Mouse (Mus musculus) spleen, adult 12 weeks (tissue): ENCODE measurements around the gene Chdh.

Experiments
- DNase-seq: peaks from one replicate; pipeline ENCODE4 v3.0.0; 2022; ENCODE audit warnings: low spot score

Chdh gene

GRCm38 (mm10) chr14:30014487-30014886 lies 5.7 kb downstream of the Chdh start:
- DNase-seq: no peak

DNA sequence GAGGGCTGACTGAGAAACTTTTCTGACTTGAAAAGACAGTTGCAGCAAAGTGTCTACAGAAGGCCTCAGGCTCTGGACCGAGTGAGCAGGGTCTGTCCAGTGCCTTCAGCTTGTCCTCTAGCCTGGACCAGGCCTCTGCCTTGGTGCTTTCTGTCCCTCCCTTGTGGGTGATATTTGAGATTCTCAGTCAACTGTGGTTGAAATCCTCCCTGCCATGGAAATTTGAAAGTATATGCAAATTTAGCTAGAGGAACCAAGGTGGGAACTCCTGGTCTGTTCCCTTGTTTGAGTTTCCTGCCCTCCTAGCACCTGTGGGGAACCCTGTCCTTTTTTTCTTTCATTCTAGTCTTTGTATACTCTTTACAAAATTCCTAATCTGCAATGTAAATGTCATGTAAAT lies 6.2 kb downstream of the Chdh start:
- no peak for DNase-seq

GRCm38 (mm10) chr14:30016666-30017065 lies 7.8 kb downstream of the Chdh start:
- DNase-seq: no peak

GRCm38 (mm10) chr14:30017794-30018462 lies 9.1 kb downstream of the Chdh start:
- DNase-seq: no peak

- DNase-seq: no peak
These were observed 9.6 kb downstream of the Chdh start for GRCm38 (mm10) chr14:30018463-30018801.

DNA sequence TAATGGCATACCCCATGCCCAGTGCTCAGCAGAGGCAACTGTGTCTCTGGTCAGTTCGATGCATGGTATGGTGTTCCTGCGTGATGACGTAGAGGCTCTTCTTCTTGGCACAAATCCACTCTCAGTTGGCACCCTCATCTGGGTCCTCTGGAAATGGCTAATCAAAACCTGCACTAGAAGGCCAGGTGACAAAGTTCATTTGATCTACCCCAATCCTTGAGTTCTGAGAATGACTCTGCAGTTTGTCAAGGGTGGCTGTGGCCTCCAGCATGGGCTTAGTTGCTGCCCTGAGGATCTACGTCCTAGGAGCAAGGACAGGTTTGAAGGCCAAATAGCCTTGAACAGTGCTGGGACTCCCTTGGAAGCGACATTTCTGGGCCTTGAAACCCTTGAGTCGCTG lies 10.0 kb downstream of the Chdh start:
- DNase-seq: no peak

GRCm38 (mm10) chr14:30019375-30019774 lies 10.6 kb downstream of the Chdh start:
- no peak for DNase-seq

GRCm38 (mm10) chr14:30019792-30020575 lies 11.2 kb downstream of the Chdh start:
- DNase-seq: no peak

DNA sequence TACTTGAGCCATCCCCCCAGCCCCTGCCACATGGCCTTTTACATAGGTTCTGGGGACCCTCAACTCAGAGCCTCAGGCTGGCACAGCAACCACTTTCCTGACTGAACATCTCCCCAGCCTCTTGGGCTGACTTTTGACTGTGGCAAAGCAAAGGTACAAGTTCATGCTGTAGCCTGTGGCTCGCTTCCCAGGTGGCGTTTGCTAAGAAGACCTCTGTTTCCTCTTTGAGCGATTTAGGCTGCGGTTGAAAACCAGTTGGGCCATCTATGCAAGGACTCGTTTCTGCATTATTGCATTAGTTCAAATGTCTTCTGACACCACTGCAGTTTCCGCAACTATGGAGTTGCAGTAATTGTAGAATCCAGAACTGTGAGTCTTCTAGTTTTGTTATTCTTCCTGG lies 13.6 kb downstream of the Chdh start:
- DNase-seq: no peak

GRCm38 (mm10) chr14:30024387-30024786 lies 15.6 kb downstream of the Chdh start:
- no peak for DNase-seq

- no peak for DNase-seq
These were observed 18.6 kb downstream of the Chdh start for GRCm38 (mm10) chr14:30027378-30027777.

DNA sequence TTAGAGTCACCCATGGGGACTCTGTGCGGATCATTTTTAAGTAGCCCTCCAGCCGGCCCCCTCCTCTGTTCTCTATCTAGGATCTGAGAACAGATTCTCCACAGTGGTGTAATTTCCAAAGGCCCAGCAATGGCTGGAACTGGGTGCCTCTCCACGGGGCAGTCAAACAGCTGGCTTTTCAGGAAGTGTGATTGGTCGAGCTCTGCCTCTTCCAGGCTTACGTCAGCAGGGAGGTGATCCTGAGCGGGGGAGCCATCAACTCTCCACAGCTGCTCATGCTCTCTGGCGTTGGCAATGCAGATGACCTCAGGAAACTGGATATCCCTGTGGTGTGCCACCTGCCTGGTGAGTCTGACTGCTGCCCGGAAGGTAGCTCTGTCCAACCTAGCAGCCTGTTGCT lies 24.6 kb downstream of the Chdh start:
- DNase-seq: no peak

GRCm38 (mm10) chr14:30038431-30038830 lies 29.6 kb downstream of the Chdh start:
- no peak for DNase-seq

DNA sequence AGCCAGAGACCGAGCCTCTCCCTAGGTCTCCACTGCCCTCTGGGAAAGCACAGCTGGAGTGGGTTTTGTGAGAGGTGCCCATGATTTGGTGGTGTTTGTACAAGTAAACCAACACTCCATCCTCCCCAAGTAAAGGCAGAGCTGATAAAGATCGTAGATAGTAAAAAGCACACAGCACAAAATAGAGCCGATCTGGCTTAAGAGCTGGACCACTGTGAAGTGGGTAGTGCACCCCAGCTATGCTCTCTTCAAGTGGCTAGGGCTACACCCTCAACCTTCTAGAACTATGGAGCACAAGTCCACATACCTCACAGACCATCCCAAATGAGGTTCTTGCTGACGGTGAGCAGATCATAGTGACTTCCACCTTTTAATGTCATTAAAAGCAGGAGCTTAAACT lies 30.6 kb downstream of the Chdh start:
- no peak for DNase-seq

DNA sequence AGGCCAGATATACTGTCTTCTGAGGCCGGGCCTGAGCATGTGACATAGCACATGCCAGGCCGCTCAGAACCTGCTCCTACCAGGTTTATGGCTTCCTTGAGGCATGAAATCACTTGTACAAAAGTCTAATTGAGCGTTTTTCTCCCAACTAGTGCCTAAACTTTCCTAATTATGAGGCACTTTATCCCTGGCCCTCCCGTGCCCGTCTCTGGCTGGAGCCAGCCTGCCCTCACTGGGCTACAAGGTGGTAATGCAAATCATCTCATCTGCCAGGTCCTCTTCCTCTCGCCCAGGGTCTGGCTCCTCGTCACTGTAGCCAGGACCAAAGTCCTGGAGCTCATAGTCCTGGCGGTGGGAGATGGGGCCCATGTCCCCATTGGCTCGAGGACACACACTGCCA lies 33.0 kb downstream of the Chdh start:
- DNase-seq: no peak

- no peak for DNase-seq
These were observed 34.6 kb downstream of the Chdh start for GRCm38 (mm10) chr14:30043356-30043940.

DNA sequence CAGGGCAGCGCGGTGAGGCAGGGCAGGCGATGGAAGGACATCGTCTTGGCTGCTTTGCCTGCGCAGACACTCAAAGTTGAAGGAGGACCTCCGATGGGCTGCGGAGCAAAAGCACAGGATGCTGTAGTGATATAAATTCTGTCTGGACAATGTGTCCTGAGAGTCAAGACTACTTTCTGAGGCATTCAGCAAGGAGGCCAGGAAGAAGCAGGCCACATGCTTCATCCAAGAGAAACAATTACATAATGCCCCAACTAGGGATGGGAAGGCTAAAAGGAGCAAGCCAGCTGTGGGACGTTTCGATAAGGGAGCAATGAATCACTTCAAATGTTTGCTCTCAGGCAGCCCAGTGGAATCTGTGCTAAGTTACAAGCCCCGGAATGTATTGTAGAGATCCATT lies 36.4 kb downstream of the Chdh start:
- no peak for DNase-seq

DNA sequence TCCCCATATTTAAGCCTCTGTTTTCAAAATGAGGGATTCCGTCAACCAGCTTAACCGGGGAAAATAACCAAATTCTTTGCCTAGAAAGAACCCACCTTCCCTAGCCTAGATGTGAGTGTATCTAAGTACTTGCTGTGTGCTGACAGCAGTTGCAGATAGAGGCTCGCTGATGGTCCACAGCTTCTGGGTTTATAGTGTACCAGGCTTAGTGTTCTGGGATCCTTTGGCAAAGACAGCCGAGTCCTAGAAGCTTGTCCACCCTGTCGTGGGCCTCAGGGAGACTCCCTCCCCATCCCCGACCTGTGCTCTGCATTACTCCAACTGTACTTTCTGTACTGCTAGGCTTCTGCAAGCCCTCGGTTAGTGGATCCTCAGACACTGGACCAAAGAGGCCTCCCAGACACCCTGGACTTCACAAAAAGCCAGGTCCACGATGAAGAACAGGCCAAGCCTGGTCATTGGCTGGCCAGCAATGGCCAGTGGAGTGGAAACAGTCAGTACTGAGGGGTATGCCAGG lies 36.9 kb downstream of the Chdh start:
- DNase-seq: no peak

- DNase-seq: no peak
These were observed 38.2 kb downstream of the Chdh start for GRCm38 (mm10) chr14:30046976-30047375.

DNA sequence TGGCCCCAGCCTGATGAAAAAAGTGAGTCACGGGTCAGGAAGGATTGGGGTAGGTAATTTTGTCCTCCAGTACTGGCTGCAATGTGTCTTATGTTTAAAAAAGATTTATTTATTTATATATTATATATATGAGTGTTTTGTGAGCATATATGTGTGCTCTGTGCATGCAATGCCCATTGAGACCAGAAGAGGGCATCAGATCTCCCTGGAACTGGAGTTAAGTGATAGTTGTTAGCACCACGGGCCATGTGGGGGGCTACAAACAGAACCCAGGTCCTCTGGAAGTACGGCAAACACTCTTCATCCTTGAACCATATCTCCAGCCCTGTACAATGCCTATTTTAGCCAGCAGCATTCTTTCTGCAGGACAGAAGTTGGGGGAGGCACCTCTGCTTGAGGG lies 39.2 kb downstream of the Chdh start:
- DNase-seq: no peak

- no peak for DNase-seq
These were observed 41.5 kb downstream of the Chdh start for GRCm38 (mm10) chr14:30050280-30050679.

- no peak for DNase-seq
These were observed 46.1 kb downstream of the Chdh start for GRCm38 (mm10) chr14:30054922-30055321.

DNA sequence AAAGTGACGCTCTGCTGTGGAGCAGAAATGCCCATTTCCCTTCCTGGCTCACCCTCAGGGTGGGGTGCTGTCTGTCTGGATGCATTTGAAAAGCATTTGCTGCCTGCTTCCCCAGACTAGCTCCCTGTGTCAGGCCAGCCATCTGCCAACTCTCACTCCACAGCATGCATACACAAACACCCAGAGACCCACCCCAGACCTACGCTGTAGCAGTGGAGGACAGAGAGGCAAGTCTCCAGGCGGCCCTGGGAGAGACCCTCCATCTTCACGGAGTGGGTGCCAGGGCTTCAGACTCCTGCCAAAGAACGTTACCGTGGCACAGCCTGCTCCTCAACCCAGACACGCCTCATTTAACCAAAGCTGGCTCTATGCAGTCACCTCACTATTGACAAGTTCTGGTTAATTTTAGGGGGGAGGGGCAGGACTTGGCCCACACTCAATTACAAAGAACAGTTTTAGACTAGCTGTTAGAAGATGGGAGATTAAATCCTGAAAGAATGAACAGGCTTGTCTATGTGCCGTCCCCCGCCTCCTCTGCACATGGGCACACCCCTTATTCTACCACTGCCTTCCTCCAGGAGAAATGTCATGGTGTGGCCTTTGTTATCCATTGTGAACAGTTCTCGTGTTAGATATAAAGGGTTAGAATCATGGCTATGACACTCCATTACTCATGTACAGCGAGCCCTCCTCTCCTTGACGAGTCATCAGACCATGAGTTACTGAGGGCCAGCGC lies 47.4 kb downstream of the Chdh start:
- no peak for DNase-seq
